Mouse (Mus musculus): ENCODE measurements at regions not wholly inside any gene's neighbourhood (a gene's known extent, or its start where the extent isn't known, plus 50 kb on each side); places are given as distances from the start of the nearest gene placed in this dataset.

DNA sequence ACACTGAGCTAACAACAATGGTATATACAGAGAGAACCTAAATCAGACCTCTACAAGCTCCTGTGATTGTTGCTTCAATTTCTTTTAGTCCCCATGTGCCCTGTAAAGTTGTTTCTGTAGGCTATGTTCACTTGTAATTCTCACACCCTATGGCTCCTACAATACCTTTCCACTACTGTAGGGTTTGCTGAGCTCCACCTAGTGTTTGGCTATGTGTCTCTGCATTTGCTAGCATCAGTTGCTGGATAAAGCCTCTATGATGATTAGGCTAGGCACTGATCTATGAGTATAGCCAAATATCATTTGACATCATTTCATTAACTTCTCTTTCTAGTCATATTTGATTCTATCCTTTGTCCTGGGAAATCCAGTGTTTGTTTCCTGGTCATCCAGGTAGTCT lies 1440.4 kb downstream of the D3Ertd751e start:
- TF ChIP-seq CTCF (IDR thresholded peaks at IDR 0.05; ENCODE audit: borderline replicate concordance, extremely low read depth, insufficient read depth, insufficient read length): no peak
- TF ChIP-seq POLR2A (IDR thresholded peaks at IDR 0.05; ENCODE audit: borderline replicate concordance, extremely low read depth, insufficient read depth, insufficient read length, poor library complexity, severe bottlenecking): no peak

Measured in brain, embryonic 14.5 days (tissue).